Mouse (Mus musculus): Measurements from ENCODE around the gene Uvrag. TPM values are rescaled to one million over a fixed set of nuclear protein-coding genes. Genes with fewer than 3 reads are reported as not detected.
A peak's percentile ranks its signal among the peaks of the same experiment; 100 is the strongest.

The Uvrag gene
- total and polyA plus RNA-seq, 3 experiments: 5.9 to 22.1 (median 21.0) TPM

GRCm38 (mm10) chr7:98848899-98849640 is 291.9 kb downstream of the Uvrag start:
- Histone ChIP-seq H3K4me3 (no peak overlapping the region), H3K79me2 (replicated peaks; ENCODE audit: control insufficient read depth, insufficient read depth, low read length) (no peaks in the 10 kb centered on the region), H3K4me1 (ENCODE audit: control insufficient read depth, insufficient read depth, low read length) (no peaks in the 10 kb centered on the region), H3K36me3 (ENCODE audit: control insufficient read depth, insufficient read depth, low read length) (no peaks in the 10 kb centered on the region), H3K9ac (ENCODE audit: low read depth, low read length) (no peak overlapping the region), H3K27ac (no peak overlapping the region), H3K27me3 (ENCODE audit: control insufficient read depth, insufficient read depth, low read length) (no peaks in the 10 kb centered on the region)
- intact Hi-C loops (cut with DNase I): no loop called here
- TF ChIP-seq CTCF (IDR thresholded peaks at IDR 0.05) (no peak), EP300 (IDR thresholded peaks at IDR 0.05; ENCODE audit: insufficient read depth, low read depth, low read length) (no peak), POLR2A (IDR thresholded peaks at IDR 0.05; ENCODE audit: insufficient read depth, low read depth, low read length) (no peak)
- no peak for DNase-seq
- WGBS: 73% methylated on average over 8 of the region's 8 CpGs

- no peak overlapping the region for H3K4me3 ChIP-seq
- intact Hi-C loops (cut with DNase I): no loop called here
- no peaks in the 10 kb centered on the region for H3K36me3 ChIP-seq (ENCODE audit: control insufficient read depth, insufficient read depth, low read length)
- DNase-seq: no peak
- 57% methylated on average over 7 of the region's 7 CpGs for WGBS
- H3K27me3 ChIP-seq (ENCODE audit: control insufficient read depth, insufficient read depth, low read length): no peaks in the 10 kb centered on the region
- peaks cover 3% of the 10 kb centered on the region; the same call in 1 of the 2 replicates for H3K4me1 ChIP-seq (ENCODE audit: control insufficient read depth, insufficient read depth, low read length)
- H3K79me2 ChIP-seq (replicated peaks; ENCODE audit: control insufficient read depth, insufficient read depth, low read length): no peaks in the 10 kb centered on the region
- no peak overlapping the region for H3K9ac ChIP-seq (ENCODE audit: low read depth, low read length)
- TF ChIP-seq POLR2A (IDR thresholded peaks at IDR 0.05; ENCODE audit: insufficient read depth, low read depth, low read length) (no peak), EP300 (IDR thresholded peaks at IDR 0.05; ENCODE audit: insufficient read depth, low read depth, low read length) (no peak), CTCF (IDR thresholded peaks at IDR 0.05) (no peak)
- no peak overlapping the region for H3K27ac ChIP-seq
Measured at GRCm38 (mm10) chr7:98843649-98844048, 297.3 kb downstream of the Uvrag start.

GRCm38 (mm10) chr7:98842997-98843396 is 297.9 kb downstream of the Uvrag start:
- no peaks in the 10 kb centered on the region for H3K27me3 ChIP-seq (ENCODE audit: control insufficient read depth, insufficient read depth, low read length)
- H3K36me3 ChIP-seq (ENCODE audit: control insufficient read depth, insufficient read depth, low read length): no peaks in the 10 kb centered on the region
- H3K27ac ChIP-seq: no peak overlapping the region
- H3K4me1 ChIP-seq (ENCODE audit: control insufficient read depth, insufficient read depth, low read length): peaks cover 5% of the 10 kb centered on the region
- WGBS: 90% methylated on average over 3 of the region's 3 CpGs
- DNase-seq: no peak
- H3K4me3 ChIP-seq: no peak overlapping the region
- intact Hi-C loops (cut with DNase I): no loop called here
- TF ChIP-seq EP300 (IDR thresholded peaks at IDR 0.05; ENCODE audit: insufficient read depth, low read depth, low read length): no peak
- TF ChIP-seq CTCF (IDR thresholded peaks at IDR 0.05): no peak
- TF ChIP-seq POLR2A (IDR thresholded peaks at IDR 0.05; ENCODE audit: insufficient read depth, low read depth, low read length): no peak
- no peak overlapping the region for H3K9ac ChIP-seq (ENCODE audit: low read depth, low read length)
- H3K79me2 ChIP-seq (replicated peaks; ENCODE audit: control insufficient read depth, insufficient read depth, low read length): no peaks in the 10 kb centered on the region

- Histone ChIP-seq H3K27ac (no peak overlapping the region), H3K9ac (ENCODE audit: low read depth, low read length) (no peak overlapping the region), H3K36me3 (ENCODE audit: control insufficient read depth, insufficient read depth, low read length) (no peaks in the 10 kb centered on the region), H3K4me3 (no peak overlapping the region), H3K4me1 (ENCODE audit: control insufficient read depth, insufficient read depth, low read length) (peaks cover 5% of the 10 kb centered on the region), H3K27me3 (ENCODE audit: control insufficient read depth, insufficient read depth, low read length) (no peaks in the 10 kb centered on the region), H3K79me2 (replicated peaks; ENCODE audit: control insufficient read depth, insufficient read depth, low read length) (no peaks in the 10 kb centered on the region)
- no peak for DNase-seq
- intact Hi-C loops (cut with DNase I): no loop called here
- WGBS: 73% methylated on average over 3 of the region's 3 CpGs
- no peak for TF ChIP-seq EP300 (IDR thresholded peaks at IDR 0.05; ENCODE audit: insufficient read depth, low read depth, low read length)
- 0 out of 2 replicates have a peak, but pooled peaks have one; percentile 9 for TF ChIP-seq CTCF (IDR thresholded peaks at IDR 0.05)
Measured at GRCm38 (mm10) chr7:98841802-98842201, 299.1 kb downstream of the Uvrag start.

GRCm38 (mm10) chr7:98840771-98841170 is 300.2 kb downstream of the Uvrag start:
- Histone ChIP-seq H3K79me2 (replicated peaks; ENCODE audit: control insufficient read depth, insufficient read depth, low read length) (no peaks in the 10 kb centered on the region), H3K9ac (ENCODE audit: low read depth, low read length) (no peak overlapping the region), H3K36me3 (ENCODE audit: control insufficient read depth, insufficient read depth, low read length) (no peaks in the 10 kb centered on the region), H3K4me3 (no peak overlapping the region), H3K4me1 (ENCODE audit: control insufficient read depth, insufficient read depth, low read length) (peaks cover 5% of the 10 kb centered on the region), H3K27me3 (ENCODE audit: control insufficient read depth, insufficient read depth, low read length) (no peaks in the 10 kb centered on the region), H3K27ac (no peak overlapping the region)
- no peak for TF ChIP-seq EP300 (IDR thresholded peaks at IDR 0.05; ENCODE audit: insufficient read depth, low read depth, low read length)
- no peak for TF ChIP-seq POLR2A (IDR thresholded peaks at IDR 0.05; ENCODE audit: insufficient read depth, low read depth, low read length)
- no peak for TF ChIP-seq CTCF (IDR thresholded peaks at IDR 0.05)
- intact Hi-C loops (cut with DNase I): no loop called here
- 82% methylated on average over 3 of the region's 3 CpGs for WGBS
- DNase-seq: no peak

- H3K27ac ChIP-seq: no peak overlapping the region
- peaks cover 7% of the 10 kb centered on the region for H3K4me1 ChIP-seq (ENCODE audit: control insufficient read depth, insufficient read depth, low read length)
Measured at GRCm38 (mm10) chr7:98839312-98839711, 301.6 kb downstream of the Uvrag start.

More at GRCm38 (mm10) chr7:98839312-98839711, 301.6 kb downstream of the Uvrag start:
- Histone ChIP-seq H3K79me2 (replicated peaks; ENCODE audit: control insufficient read depth, insufficient read depth, low read length) (no peaks in the 10 kb centered on the region), H3K36me3 (ENCODE audit: control insufficient read depth, insufficient read depth, low read length) (no peaks in the 10 kb centered on the region), H3K4me3 (peak overlapping the region; percentile 57), H3K27me3 (ENCODE audit: control insufficient read depth, insufficient read depth, low read length) (peaks cover 3% of the 10 kb centered on the region; the same call in 1 of the 2 replicates), H3K9ac (ENCODE audit: low read depth, low read length) (peak overlapping the region; percentile 43; the same call in 1 of the 2 replicates)
- no peak for DNase-seq
- WGBS: 32% methylated on average over 12 of the region's 12 CpGs
- no peak for TF ChIP-seq POLR2A (IDR thresholded peaks at IDR 0.05; ENCODE audit: insufficient read depth, low read depth, low read length)
- TF ChIP-seq CTCF (IDR thresholded peaks at IDR 0.05): no peak
- TF ChIP-seq EP300 (IDR thresholded peaks at IDR 0.05; ENCODE audit: insufficient read depth, low read depth, low read length): no peak
- intact Hi-C loops (cut with DNase I): loop anchor here (2.0 to 10.0 kb wide), 3 partner anchors 61 to 355 kb away; partner anchors contain the start of gene Lrrc32

Measured in heart, adult 2 months (tissue).